Mouse (Mus musculus) CH12.LX (cell line): Measurements from ENCODE around the gene Rpl3. TPM values are rescaled to one million over a fixed set of nuclear protein-coding genes. Genes with fewer than 3 reads are reported as not detected.

Experiments
- DNase-seq: peaks from one replicate; pipeline ENCODE4 v3.0.0-alpha.2; 2013; ENCODE audit errors: extremely low read depth
- H3K27ac ChIP-seq: 2 replicates; pipeline ENCODE4 v1.5.1; 2012; ENCODE audit warnings: low read depth, mild to moderate bottlenecking, control low read depth, moderate library complexity; ENCODE audit not compliant: insufficient read depth
- H3K27me3 ChIP-seq: replicated peaks from 2 replicates; pipeline ENCODE3; 2012; ENCODE audit warnings: inconsistent platforms
- H3K36me3 ChIP-seq, 2 experiments: replicated peaks in 1 of 2; 2 replicates each; pipeline versions ENCODE3 to v1.6.1; 2012; ENCODE audit warnings: inconsistent platforms in 1 of 2, low read length in 1 of 2, mild to moderate bottlenecking in 1 of 2, mixed read lengths in 1 of 2, moderate library complexity in 1 of 2; ENCODE audit not compliant: control insufficient read depth in 1 of 2, insufficient read depth in 1 of 2
- H3K4me1 ChIP-seq, 2 experiments: 2 replicates each; pipeline ENCODE4 v1.6.1; 2012; ENCODE audit warnings: inconsistent platforms in 1 of 2, moderate library complexity in 1 of 2; ENCODE audit not compliant: insufficient read depth in 2 of 2, control insufficient read depth in 1 of 2
- H3K4me2 ChIP-seq: 2 replicates; pipeline ENCODE4 v1.6.1; 2012; ENCODE audit warnings: low read depth, mild to moderate bottlenecking, control low read depth; ENCODE audit not compliant: poor library complexity, insufficient read depth, severe bottlenecking
- H3K4me3 ChIP-seq, 3 experiments: fragments of 150-350 bp in 1 of 3; sonication (generic) in 1 of 3; replicated peaks in 1 of 3; 2 replicates each; pipeline versions ENCODE3 to v1.5.1; 2011 to 2012; ENCODE audit warnings: low read depth in 2 of 3, low read length in 2 of 3, mild to moderate bottlenecking in 2 of 3, moderate library complexity in 2 of 3, control low read depth in 1 of 3, improper control_type of control experiment in 1 of 3, inconsistent platforms in 1 of 3, mixed read lengths in 1 of 3; ENCODE audit not compliant: poor library complexity in 1 of 3
- H3K79me2 ChIP-seq: replicated peaks from 2 replicates; pipeline ENCODE4 v1.6.1; 2012; ENCODE audit warnings: mild to moderate bottlenecking, moderate library complexity; ENCODE audit not compliant: control insufficient read depth, poor library complexity, insufficient read depth, severe bottlenecking; ENCODE audit errors: extremely low read depth
- H3K9ac ChIP-seq: 2 replicates; pipeline ENCODE4 v1.6.1; 2012; ENCODE audit warnings: low read depth, mild to moderate bottlenecking, control low read depth, moderate library complexity; ENCODE audit not compliant: insufficient read depth
- H3K9me3 ChIP-seq: replicated peaks from 2 replicates; pipeline ENCODE3; 2012; ENCODE audit warnings: low read length, inconsistent platforms, mixed read lengths
- BHLHE40 ChIP-seq: IDR thresholded peaks from 2 replicates; pipeline ENCODE4 v1.6.1; 2011; ENCODE audit warnings: mild to moderate bottlenecking, low read depth, low read length, improper control_type of control experiment
- CHD1 ChIP-seq: IDR thresholded peaks from 2 replicates; pipeline ENCODE4 v1.6.1; 2012; ENCODE audit warnings: low read depth, low read length, improper control_type of control experiment, inconsistent platforms
- CHD2 ChIP-seq: IDR thresholded peaks from 2 replicates; pipeline ENCODE4 v1.6.1; 2011; ENCODE audit warnings: low read length, improper control_type of control experiment
- CTCF ChIP-seq, 2 experiments: IDR thresholded peaks in 1 of 2; conservative IDR thresholded peaks in 1 of 2; 2 replicates each; pipeline ENCODE4 v1.5.1; 2011 to 2012; ENCODE audit warnings: low read depth in 2 of 2, low read length in 2 of 2, improper control_type of control experiment in 1 of 2, inconsistent platforms in 1 of 2, mild to moderate bottlenecking in 1 of 2, moderate library complexity in 1 of 2
- IRF4 ChIP-seq: IDR thresholded peaks from 2 replicates; pipeline ENCODE4 v1.6.1; 2014; ENCODE audit warnings: low read depth, mild to moderate bottlenecking, inconsistent platforms, low read length, improper control_type of control experiment
- KAT2A ChIP-seq: IDR thresholded peaks from 2 replicates; pipeline ENCODE4 v1.6.1; 2012; ENCODE audit warnings: low read length, improper control_type of control experiment, inconsistent platforms; ENCODE audit not compliant: insufficient replicate concordance
- MAX ChIP-seq: IDR thresholded peaks from 2 replicates; pipeline ENCODE4 v1.6.1; 2011; ENCODE audit warnings: low read length, improper control_type of control experiment
- MAZ ChIP-seq: IDR thresholded peaks from 2 replicates; pipeline ENCODE4 v1.6.1; 2012; ENCODE audit warnings: low read depth, mild to moderate bottlenecking, inconsistent platforms, low read length, improper control_type of control experiment, moderate library complexity
- MYC ChIP-seq: IDR thresholded peaks from 2 replicates; pipeline ENCODE4 v1.6.1; 2011; ENCODE audit warnings: low read depth, mild to moderate bottlenecking, improper control_type of control experiment, low read length
- NELFE ChIP-seq: IDR thresholded peaks from 2 replicates; pipeline ENCODE4 v1.6.1; 2011; ENCODE audit warnings: low read depth, low read length, improper control_type of control experiment
- PAX5 ChIP-seq: IDR thresholded peaks from 2 replicates; pipeline ENCODE4 v1.6.1; 2012; ENCODE audit warnings: low read length, inconsistent platforms, mixed read lengths
- POLR2AphosphoS2 ChIP-seq: IDR thresholded peaks from 2 replicates; pipeline ENCODE4 v1.6.1; 2011; ENCODE audit warnings: low read depth, low read length, improper control_type of control experiment
- RAD21 ChIP-seq: IDR thresholded peaks from 2 replicates; pipeline ENCODE4 v1.6.1; 2011; ENCODE audit warnings: low read depth, mild to moderate bottlenecking, low read length, improper control_type of control experiment, moderate library complexity
- RCOR1 ChIP-seq: conservative IDR thresholded peaks from 2 replicates; pipeline ENCODE4 v1.6.1; 2012; ENCODE audit warnings: low read depth, mild to moderate bottlenecking, inconsistent platforms, low read length, improper control_type of control experiment
- SIN3A ChIP-seq: IDR thresholded peaks from 2 replicates; pipeline ENCODE4 v1.6.1; 2012; ENCODE audit warnings: low read length, improper control_type of control experiment, inconsistent platforms
- UBTF ChIP-seq: IDR thresholded peaks from 2 replicates; pipeline ENCODE4 v1.6.1; 2012; ENCODE audit warnings: low read depth, mild to moderate bottlenecking, inconsistent platforms, low read length, improper control_type of control experiment, moderate library complexity
- USF1 ChIP-seq: IDR thresholded peaks from 2 replicates; pipeline ENCODE4 v1.6.1; 2014; ENCODE audit warnings: low read depth, mild to moderate bottlenecking, inconsistent platforms, low read length, improper control_type of control experiment
- ZC3H11A ChIP-seq: IDR thresholded peaks from 2 replicates; pipeline ENCODE4 v1.6.1; 2012; ENCODE audit warnings: low read depth, mild to moderate bottlenecking, inconsistent platforms, low read length, improper control_type of control experiment
- ZKSCAN1 ChIP-seq: IDR thresholded peaks from 2 replicates; pipeline ENCODE4 v1.6.1; 2012; ENCODE audit warnings: low read depth, inconsistent platforms, low read length, improper control_type of control experiment, borderline replicate concordance
- ZNF384 ChIP-seq: IDR thresholded peaks from 2 replicates; pipeline ENCODE4 v1.6.1; 2012; ENCODE audit warnings: low read depth, low read length, improper control_type of control experiment, inconsistent platforms
- dilution Hi-C: fragments of 300-500 bp; cut with MboI; formaldehyde crosslinking; loops from 2 replicates; pipeline ENCODE4 v1.14.3; 2020; ENCODE audit warnings: low sequenced_read_pairs; ENCODE audit not compliant: extremely low pct_unique_long_range_greater_than_20kb, extremely low pct_ligation_motif_present
- in situ Hi-C: fragments of 300-500 bp; cut with MboI; formaldehyde crosslinking; loops from 3 replicates; pipeline ENCODE4 v1.14.3; 2019; ENCODE audit warnings: low sequenced_read_pairs, low pct_ligation_motif_present, low pct_unique_long_range_greater_than_20kb, mixed read lengths
- polyA plus RNA-seq: library from polyadenylated mRNA; unstranded; fragments of >175 nt; gene quantifications from 2 replicates; pipeline ENCODE4 v1.2.1, GENCODE M21; 2012; ENCODE audit warnings: low read depth; ENCODE audit not compliant: insufficient read length
- total RNA-seq, 2 experiments: library from RNA; depleted of rRNA; stranded (reverse); fragments of 300-350 nt in 1 of 2; fragments of >200 nt in 1 of 2; gene quantifications; 2 replicates each; pipeline ENCODE4 v1.2.3; 2012 to 2014

Gene Rpl3
- total and polyA plus RNA-seq, 3 experiments, result 2,198 to 3,819 (median 2,592) TPM

GRCm38 (mm10) chr15:80031133-80031532, 60.5 kb downstream of the Rpl3 start:
- Histone ChIP-seq H3K79me2 (no peaks in the 10 kb centered on the region), H3K4me3 (no peak overlapping the region), H3K4me1 (peaks cover 23 to 45% of the 10 kb centered on the region in 2 experiments), H3K27me3 (peaks cover 19% of the 10 kb centered on the region), H3K9me3 (peaks cover 21% of the 10 kb centered on the region), H3K27ac (no peak overlapping the region), H3K36me3 (no peaks in the 10 kb centered on the region), H3K9ac (no peak overlapping the region), H3K4me2 (no peak overlapping the region)
- TF ChIP-seq BHLHE40 (no peak), RAD21 (no peak; the same call in 1 of the 2 replicates), NELFE (no peak), CHD1 (no peak), SIN3A (no peak), MYC (no peak), CTCF (conservative IDR thresholded peaks at IDR 0.05 in 1 of 2, IDR thresholded peaks at IDR 0.05 in 1 of 2; ENCODE audit: low read depth in 2 of 2, low read length in 2 of 2) (peak; percentile 27 to 32; a peak in 3 of 4 replicates)
- in situ Hi-C loops, result no loop called here
- dilution Hi-C loops, result no loop called here
- DNase-seq, result no peak

- dilution Hi-C loops, result no loop called here
- Histone ChIP-seq H3K4me2 (no peak overlapping the region), H3K9ac (no peak overlapping the region), H3K27ac (no peak overlapping the region), H3K36me3 (no peaks in the 10 kb centered on the region), H3K4me3 (no peak overlapping the region), H3K9me3 (peaks cover 21% of the 10 kb centered on the region), H3K79me2 (no peaks in the 10 kb centered on the region), H3K27me3 (peaks cover 19% of the 10 kb centered on the region), H3K4me1 (peaks cover 28 to 50% of the 10 kb centered on the region in 2 experiments)
- DNase-seq, result no peak
- in situ Hi-C loops, result no loop called here
- peak; percentile 27; the same call in 1 of the 2 replicates for TF ChIP-seq BHLHE40
- TF ChIP-seq MAX, result peak; percentile 38; the same call in 1 of the 2 replicates
- no peak for TF ChIP-seq KAT2A
- TF ChIP-seq USF1, result no peak
These were observed 61.3 kb downstream of the Rpl3 start for GRCm38 (mm10) chr15:80030399-80030798.

GRCm38 (mm10) chr15:80028862-80029261, 62.8 kb downstream of the Rpl3 start:
- in situ Hi-C loops, result no loop called here
- no peak for DNase-seq
- Histone ChIP-seq H3K79me2 (no peaks in the 10 kb centered on the region), H3K27me3 (peaks cover 16% of the 10 kb centered on the region), H3K4me3 (no peak overlapping the region), H3K27ac (no peak overlapping the region), H3K4me1 (peaks cover 32 to 50% of the 10 kb centered on the region in 2 experiments), H3K9me3 (peaks cover 18% of the 10 kb centered on the region), H3K4me2 (no peak overlapping the region), H3K9ac (no peak overlapping the region), H3K36me3 (no peaks in the 10 kb centered on the region)
- dilution Hi-C loops, result no loop called here
- no peak for TF ChIP-seq CHD2
- no peak for TF ChIP-seq ZNF384
- no peak for TF ChIP-seq CHD1
- no peak for TF ChIP-seq IRF4
- no peak for TF ChIP-seq PAX5
- no peak for TF ChIP-seq ZKSCAN1
- no peak for TF ChIP-seq RAD21
- TF ChIP-seq RCOR1, result no peak
- TF ChIP-seq POLR2AphosphoS2, result no peak
- TF ChIP-seq UBTF, result no peak
- no peak for TF ChIP-seq MAZ
- TF ChIP-seq ZC3H11A, result no peak
